Mouse (Mus musculus) gastrocnemius, adult 2 months (tissue): Measurements from ENCODE around the gene Lamtor1. TPM values are rescaled to one million over a fixed set of nuclear protein-coding genes. Genes with fewer than 3 reads are reported as not detected.
"Not testable (repeated sequence)": the region's sequence is repeated elsewhere in the genome, so short reads cannot be mapped to it uniquely, and the experiment has no call there.

ENCODE experiments used
- DNase-seq: peaks from one replicate; pipeline ENCODE4 v3.0.0; 2022
- H3K27ac ChIP-seq: fragments of 200-600 bp; 2 replicates; pipeline ENCODE4 v1.8.1; 2022; ENCODE audit warnings: mild to moderate bottlenecking
- H3K4me3 ChIP-seq: fragments of 200-600 bp; 2 replicates; pipeline ENCODE4 v1.8.1; 2022; ENCODE audit warnings: mild to moderate bottlenecking, moderate library complexity
- CTCF ChIP-seq: fragments of 200-600 bp; IDR thresholded peaks from 2 replicates; pipeline ENCODE4 v1.8.1; 2022; ENCODE audit warnings: antibody characterized with exemption, mild to moderate bottlenecking, moderate library complexity
- intact Hi-C: fragments of 180-260 bp; cut with DNase I; formaldehyde crosslinking; loops from one replicate; pipeline ENCODE4 v1.15.1; 2025
- total RNA-seq, 2 experiments: library from RNA; stranded (reverse); gene quantifications; 2 replicates each; pipeline ENCODE4 v1.2.3; 2021

The Lamtor1 gene
- total RNA-seq, 2 experiments from 2014 or later, result 93.2 to 107 TPM

DNA sequence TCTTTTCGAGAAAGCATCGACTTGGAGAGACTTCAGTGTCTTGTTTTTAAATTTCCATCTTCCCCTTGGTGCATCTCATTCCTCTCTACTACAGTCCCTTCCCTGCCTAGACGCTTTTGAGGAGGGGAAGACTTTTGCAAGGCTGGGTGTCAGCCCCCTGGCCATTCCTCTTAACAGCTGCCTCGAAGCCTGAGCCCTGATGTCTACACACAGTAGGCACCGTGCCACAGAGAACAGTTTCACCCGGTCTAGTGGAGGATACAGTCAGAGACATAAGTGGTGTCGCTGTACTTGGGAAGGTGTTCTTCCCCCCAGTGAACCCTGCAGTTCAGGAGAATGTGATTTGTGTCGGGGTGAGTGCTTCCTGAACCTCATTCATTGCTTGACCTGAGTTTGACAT lies 992 bp downstream of the Lamtor1 start:
- intact Hi-C loops, result no loop called here
- Histone ChIP-seq H3K27ac (peak overlapping the region; percentile 100), H3K4me3 (peak overlapping the region; percentile 79)
- no peak for DNase-seq
- TF ChIP-seq CTCF, result no peak

GRCm38 (mm10) chr7:101908367-101908766 lies 2.7 kb downstream of the Lamtor1 start:
- intact Hi-C loops, result no loop called here
- DNase-seq, result peak; percentile 79
- Histone ChIP-seq H3K4me3 (peak overlapping the region; percentile 41), H3K27ac (peak overlapping the region; percentile 100)
- no peak for TF ChIP-seq CTCF

GRCm38 (mm10) chr7:101910138-101910537 lies 4.4 kb downstream of the Lamtor1 start:
- H3K4me3 ChIP-seq, result no peak overlapping the region
- intact Hi-C loops, result no loop called here
- DNase-seq, result peak; percentile 83
- H3K27ac ChIP-seq, result peak overlapping the region; percentile 100
- TF ChIP-seq CTCF, result no peak

DNA sequence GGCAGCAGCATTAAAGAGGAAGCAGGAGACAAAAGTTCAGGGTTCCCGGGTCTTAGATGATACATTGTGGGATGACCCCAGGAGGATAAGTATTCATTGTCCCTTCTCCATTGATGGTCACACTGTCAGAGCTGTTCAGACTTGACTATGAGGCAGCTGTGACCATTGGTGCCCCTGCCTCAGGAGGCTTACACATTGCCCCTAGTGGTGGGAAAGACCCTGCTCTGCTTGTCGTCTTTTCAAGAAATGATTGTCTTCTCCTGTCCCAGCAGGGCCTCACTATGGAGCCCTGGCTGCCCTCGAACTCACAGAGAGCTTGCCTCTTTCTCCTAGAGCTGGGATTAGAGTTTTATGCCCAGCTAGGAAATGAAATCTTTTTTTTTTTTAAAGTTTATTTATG lies 6.3 kb downstream of the Lamtor1 start:
- TF ChIP-seq CTCF, result no peak
- H3K4me3 ChIP-seq, result no peak overlapping the region
- no peak for DNase-seq
- no peak overlapping the region for H3K27ac ChIP-seq
- intact Hi-C loops, result no loop called here

DNA sequence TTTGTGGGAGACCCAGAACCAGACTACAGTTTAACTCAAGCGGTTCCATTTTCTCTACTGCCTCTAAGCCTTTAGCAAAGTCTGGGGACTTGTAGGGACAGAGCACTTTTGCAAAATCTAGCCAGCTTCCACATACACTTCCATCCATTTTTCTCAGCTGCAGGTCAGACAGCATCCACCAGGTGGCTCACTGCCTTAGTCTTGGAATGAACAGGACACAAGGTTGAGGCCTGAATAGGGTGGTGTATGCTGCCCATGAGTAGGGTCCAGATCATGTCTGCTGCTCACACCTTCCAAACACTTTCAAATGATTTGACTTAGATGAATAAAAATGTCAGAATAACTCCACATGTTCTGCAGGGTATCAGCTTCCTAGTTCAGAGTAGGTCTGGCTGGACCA lies 12.4 kb downstream of the Lamtor1 start:
- DNase-seq, result peak; percentile 58
- intact Hi-C loops, result loop anchor here (2.0 kb wide), 2 partner anchors 117 to 159 kb away; no protein-coding TSS in a partner anchor
- H3K4me3 ChIP-seq, result no peak overlapping the region
- no peak overlapping the region for H3K27ac ChIP-seq
- peak; percentile 82 for TF ChIP-seq CTCF

DNA sequence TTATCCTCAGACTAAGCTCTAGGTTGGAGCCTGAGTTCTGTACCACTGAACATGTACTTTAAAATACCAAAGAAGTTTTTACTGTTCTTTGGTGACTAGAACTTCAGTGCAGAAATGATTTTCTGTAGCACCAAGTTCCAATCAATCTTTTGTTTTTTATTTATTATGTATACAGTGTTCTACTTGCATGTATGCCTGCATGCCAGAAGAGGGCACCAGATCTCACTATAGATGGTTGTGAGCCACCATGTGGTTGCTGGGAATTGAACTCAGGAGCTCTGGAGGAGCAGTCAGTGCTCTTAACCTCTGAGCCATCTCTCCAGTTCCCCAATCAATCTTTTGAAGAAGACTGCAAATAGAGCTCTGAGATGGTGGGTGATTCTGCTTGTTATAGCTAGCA lies 20.2 kb downstream of the Lamtor1 start:
- H3K4me3 ChIP-seq, result not testable (repeated sequence)
- peak; percentile 36 for TF ChIP-seq CTCF

DNA sequence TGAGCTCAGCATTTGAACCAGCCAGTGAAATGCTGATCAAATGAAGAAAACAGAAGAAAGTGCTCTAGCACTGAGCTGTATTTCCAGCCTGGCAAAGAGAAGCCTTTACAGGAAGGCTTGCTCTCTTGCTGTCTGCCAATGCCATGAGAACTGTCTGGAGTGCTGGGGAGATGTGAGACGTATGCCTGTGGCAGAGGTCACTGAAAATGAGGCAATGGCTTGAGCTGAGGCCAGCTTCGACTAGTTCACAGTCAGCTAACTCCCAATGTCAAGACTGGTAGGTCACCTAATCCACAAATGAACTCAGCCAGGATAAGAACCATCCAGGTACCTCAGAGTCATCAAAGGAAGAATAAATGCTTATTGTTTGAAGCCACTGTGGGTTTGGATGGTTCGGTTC lies 22.4 kb downstream of the Lamtor1 start:
- intact Hi-C loops, result no loop called here
- peak overlapping the region; percentile 48; the same call in 1 of the 2 replicates for H3K27ac ChIP-seq
- no peak for TF ChIP-seq CTCF
- peak; percentile 62 for DNase-seq
- H3K4me3 ChIP-seq, result no peak overlapping the region

More for the DNA sequence above, 20.2 kb downstream of the Lamtor1 start:
- DNase-seq, intact Hi-C loops, H3K27ac ChIP-seq: not testable (repeated sequence)

DNA sequence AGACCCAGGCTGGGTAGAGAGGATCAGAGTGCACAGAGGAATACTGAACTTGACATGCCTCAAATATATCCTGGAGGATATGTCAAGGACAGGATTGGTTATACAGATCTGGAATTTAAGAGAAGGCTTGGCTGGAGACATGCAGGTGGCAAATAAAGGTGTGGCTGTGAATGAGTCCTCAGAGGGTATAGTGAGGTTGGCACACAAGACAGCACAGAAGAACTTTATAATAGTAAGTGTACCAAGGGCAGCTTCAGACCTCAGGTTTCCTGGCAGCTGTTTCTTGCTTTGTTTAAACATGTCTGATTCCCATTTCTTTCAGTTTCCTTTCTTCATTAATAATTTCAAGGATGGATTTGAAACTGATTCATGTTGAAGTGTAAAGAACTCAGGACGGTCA lies 26.8 kb downstream of the Lamtor1 start:
- intact Hi-C loops, result loop anchor here (5.0 kb wide), 1 partner anchor 130 kb away; no protein-coding TSS in a partner anchor
- Histone ChIP-seq H3K27ac (peak overlapping the region; percentile 92), H3K4me3 (no peak overlapping the region)
- DNase-seq, result no peak
- no peak for TF ChIP-seq CTCF

GRCm38 (mm10) chr7:101933300-101933699 lies 27.6 kb downstream of the Lamtor1 start:
- H3K4me3 ChIP-seq, result peak overlapping the region; percentile 90
- no peak for TF ChIP-seq CTCF
- H3K27ac ChIP-seq, result peak overlapping the region; percentile 92
- intact Hi-C loops, result loop anchor here (5.0 kb wide), 1 partner anchor 129 kb away; no protein-coding TSS in a partner anchor
- no peak for DNase-seq

DNA sequence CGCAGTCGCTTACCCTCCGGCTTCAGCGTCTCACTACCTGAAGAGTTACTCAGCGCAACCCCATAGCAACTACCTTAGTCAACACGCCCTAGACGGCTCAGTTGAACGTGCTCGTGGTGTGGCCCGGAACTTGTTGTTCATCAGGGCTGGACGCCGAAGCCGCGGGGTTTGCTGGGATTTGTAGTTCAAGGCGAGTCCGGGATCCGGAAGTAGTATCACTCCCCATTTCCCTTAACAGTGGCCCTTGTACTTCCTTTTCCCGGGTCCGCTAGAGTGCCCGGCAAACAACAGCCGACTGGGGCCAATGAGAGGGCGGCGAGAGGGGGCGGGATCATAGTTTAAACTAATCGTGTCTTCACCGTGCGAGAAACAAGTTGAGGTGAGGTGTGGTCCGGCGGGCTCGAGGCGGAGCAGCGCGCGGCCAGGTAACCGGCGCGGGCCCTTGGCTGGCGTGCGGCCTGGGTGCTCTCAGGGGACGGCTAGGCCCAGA lies 28.1 kb downstream of the Lamtor1 start, which contains the start of the genes Lrrc51 and Numa1:
TSS of gene Lrrc51 (minus strand) at position 145 of the 490 bp plus-strand sequence.
TSS of gene Numa1 (plus strand) at position 361 of the 490 bp plus-strand sequence.
- H3K27ac ChIP-seq, result peak within 1 kb of the TSS; percentile 92
- peak within 1 kb of the TSS; percentile 90 for H3K4me3 ChIP-seq
- DNase-seq, result peak; percentile 97
- intact Hi-C loops, result loop anchor here (2.0 to 5.0 kb wide), 2 partner anchors 37 to 129 kb away; no protein-coding TSS in a partner anchor
- no peak for TF ChIP-seq CTCF

DNA sequence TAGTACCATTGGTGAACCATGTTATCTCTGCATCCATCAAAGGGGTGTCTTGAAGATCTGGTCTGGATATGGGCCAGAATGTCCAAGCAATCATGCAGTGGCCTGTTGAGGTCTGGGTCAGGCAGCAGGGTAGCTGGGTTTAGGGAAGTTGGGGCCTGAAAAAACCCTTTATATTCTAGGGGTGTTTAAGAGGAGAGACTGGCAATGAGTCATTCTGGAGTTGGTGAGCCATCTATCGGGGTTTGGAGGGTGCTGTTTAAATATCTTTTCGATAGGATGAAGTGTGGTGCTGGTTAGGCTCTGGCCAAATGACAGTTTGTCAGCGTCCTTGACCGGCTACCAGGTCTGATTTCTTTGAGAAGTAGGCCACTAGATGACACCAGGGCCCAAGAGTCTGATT lies 30.3 kb downstream of the Lamtor1 start:
- no peak for DNase-seq
- intact Hi-C loops, result loop anchor here (2.0 kb wide), 1 partner anchor 35 kb away; no protein-coding TSS in a partner anchor
- TF ChIP-seq CTCF, result no peak
- Histone ChIP-seq H3K27ac (no peak overlapping the region), H3K4me3 (no peak overlapping the region)

DNA sequence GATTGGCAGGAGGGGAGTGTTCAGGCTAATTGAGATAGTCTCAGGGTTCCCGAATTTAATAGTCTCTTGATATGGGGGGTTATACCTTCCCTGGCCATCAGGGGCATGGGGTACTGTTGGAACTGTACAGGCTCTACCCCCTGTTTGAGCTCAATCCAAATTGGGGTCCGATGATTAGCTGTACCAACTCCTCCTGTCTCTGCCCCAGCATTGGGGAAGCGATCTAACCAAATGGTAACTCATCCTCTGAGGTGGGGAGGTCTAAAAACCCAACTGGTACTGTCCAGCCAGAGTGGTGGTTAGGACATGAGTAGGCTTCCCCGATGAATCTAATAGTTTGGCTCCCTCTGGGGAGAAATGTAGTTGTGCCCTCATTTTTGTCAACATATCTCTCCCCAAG lies 31.3 kb downstream of the Lamtor1 start:
- no peak for DNase-seq
- Histone ChIP-seq H3K4me3 (no peak overlapping the region), H3K27ac (no peak overlapping the region)
- TF ChIP-seq CTCF, result no peak
- intact Hi-C loops, result no loop called here

DNA sequence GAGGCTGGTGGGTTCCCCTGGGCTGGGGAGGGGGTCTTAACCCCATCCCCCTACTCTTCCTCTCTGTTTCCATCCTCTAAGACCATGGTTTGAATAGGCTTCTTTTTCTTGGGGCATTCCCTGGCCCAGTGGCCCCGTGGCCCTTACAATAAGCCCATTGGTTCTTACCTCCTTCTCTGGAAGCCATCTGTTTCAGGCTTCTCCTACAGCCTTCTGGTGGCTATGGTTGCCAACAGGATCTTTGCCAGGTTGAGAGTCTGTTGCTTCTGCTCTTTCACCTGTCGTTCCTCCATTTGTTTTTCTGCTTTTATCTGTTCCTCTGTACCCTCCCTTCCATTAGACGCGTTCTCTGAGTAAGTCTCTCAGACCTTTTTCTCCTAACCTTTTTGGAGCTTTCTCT lies 31.9 kb downstream of the Lamtor1 start:
- TF ChIP-seq CTCF, result no peak
- intact Hi-C loops, result no loop called here
- no peak for DNase-seq
- Histone ChIP-seq H3K27ac (no peak overlapping the region), H3K4me3 (no peak overlapping the region)

GRCm38 (mm10) chr7:101938348-101938747 lies 32.6 kb downstream of the Lamtor1 start:
- Histone ChIP-seq H3K27ac (no peak overlapping the region), H3K4me3 (no peak overlapping the region)
- DNase-seq, result no peak
- intact Hi-C loops, result no loop called here
- TF ChIP-seq CTCF, result no peak
